Mouse (Mus musculus) thymus, adult 2 months (tissue): ENCODE measurements at regions not wholly inside any gene's neighbourhood (a gene's known extent, or its start where the extent isn't known, plus 50 kb on each side); places are given as distances from the start of the nearest gene placed in this dataset.
"Not testable (repeated sequence)": the region's sequence is repeated elsewhere in the genome, so short reads cannot be mapped to it uniquely, and the experiment has no call there.

Source experiments
- DNase-seq: peaks from one replicate; pipeline ENCODE4 v3.0.0; 2021
- H3K27ac ChIP-seq: fragments of 200-500 bp; 2 replicates; pipeline ENCODE4 v1.5.1; 2012; ENCODE audit warnings: low read length, control low read depth; ENCODE audit not compliant: control insufficient read depth, insufficient read depth
- H3K27me3 ChIP-seq: fragments of 200-500 bp; 2 replicates; pipeline ENCODE4 v1.6.1; 2012; ENCODE audit warnings: mild to moderate bottlenecking, low read length, moderate library complexity, mixed read lengths; ENCODE audit not compliant: control insufficient read depth, insufficient read depth
- H3K36me3 ChIP-seq: fragments of 200-500 bp; 2 replicates; pipeline ENCODE4 v1.6.1; 2012; ENCODE audit warnings: mild to moderate bottlenecking, low read length, moderate library complexity; ENCODE audit not compliant: control insufficient read depth, insufficient read depth
- H3K4me1 ChIP-seq: fragments of 200-500 bp; replicated peaks from 2 replicates; pipeline ENCODE4 v1.6.1; 2012; ENCODE audit warnings: low read length; ENCODE audit not compliant: control insufficient read depth, insufficient read depth
- H3K4me3 ChIP-seq: fragments of 200-500 bp; 2 replicates; pipeline ENCODE4 v1.5.1; 2012; ENCODE audit warnings: mild to moderate bottlenecking, low read length, control low read depth, moderate library complexity; ENCODE audit not compliant: control insufficient read depth, insufficient read depth
- CTCF ChIP-seq: fragments of 200-500 bp; IDR thresholded peaks from 2 replicates; pipeline ENCODE4 v1.5.1; 2012; ENCODE audit warnings: mild to moderate bottlenecking, control low read depth, low read length, moderate library complexity, borderline replicate concordance; ENCODE audit not compliant: control insufficient read depth, poor library complexity, insufficient read depth; ENCODE audit errors: extremely low read depth
- POLR2A ChIP-seq: fragments of 200-500 bp; IDR thresholded peaks from 2 replicates; pipeline ENCODE4 v1.6.1; 2012; ENCODE audit warnings: mild to moderate bottlenecking, low read length, control low read depth, moderate library complexity; ENCODE audit not compliant: control insufficient read depth, poor library complexity, insufficient read depth; ENCODE audit errors: extremely low read depth
- WGBS: fragments of 180-500 bp; shearing (Covaris S2); methylation state at CpG from one replicate; pipeline ENCODE4 v1.1.7; 2018; 5-methylcytosine and 5-hydroxymethylcytosine counted together

GRCm38 (mm10) chr2:10658317-10658716 lies 288.0 kb downstream of the Sfmbt2 start:
- Histone ChIP-seq H3K27ac (no peak overlapping the region), H3K4me1 (no peaks in the 10 kb centered on the region), H3K4me3 (no peak overlapping the region), H3K36me3 (no peaks in the 10 kb centered on the region), H3K27me3 (no peaks in the 10 kb centered on the region)
- WGBS = 95% methylated on average over 4 of the region's 4 CpGs
- no peak for TF ChIP-seq POLR2A
- TF ChIP-seq CTCF = no peak
- no peak for DNase-seq

- WGBS = 84% methylated on average over 1 of the region's 1 CpGs
- DNase-seq, H3K27me3 ChIP-seq: not testable (repeated sequence)
These were observed 297.6 kb downstream of the Sfmbt2 start for GRCm38 (mm10) chr2:10667915-10668314.

DNA sequence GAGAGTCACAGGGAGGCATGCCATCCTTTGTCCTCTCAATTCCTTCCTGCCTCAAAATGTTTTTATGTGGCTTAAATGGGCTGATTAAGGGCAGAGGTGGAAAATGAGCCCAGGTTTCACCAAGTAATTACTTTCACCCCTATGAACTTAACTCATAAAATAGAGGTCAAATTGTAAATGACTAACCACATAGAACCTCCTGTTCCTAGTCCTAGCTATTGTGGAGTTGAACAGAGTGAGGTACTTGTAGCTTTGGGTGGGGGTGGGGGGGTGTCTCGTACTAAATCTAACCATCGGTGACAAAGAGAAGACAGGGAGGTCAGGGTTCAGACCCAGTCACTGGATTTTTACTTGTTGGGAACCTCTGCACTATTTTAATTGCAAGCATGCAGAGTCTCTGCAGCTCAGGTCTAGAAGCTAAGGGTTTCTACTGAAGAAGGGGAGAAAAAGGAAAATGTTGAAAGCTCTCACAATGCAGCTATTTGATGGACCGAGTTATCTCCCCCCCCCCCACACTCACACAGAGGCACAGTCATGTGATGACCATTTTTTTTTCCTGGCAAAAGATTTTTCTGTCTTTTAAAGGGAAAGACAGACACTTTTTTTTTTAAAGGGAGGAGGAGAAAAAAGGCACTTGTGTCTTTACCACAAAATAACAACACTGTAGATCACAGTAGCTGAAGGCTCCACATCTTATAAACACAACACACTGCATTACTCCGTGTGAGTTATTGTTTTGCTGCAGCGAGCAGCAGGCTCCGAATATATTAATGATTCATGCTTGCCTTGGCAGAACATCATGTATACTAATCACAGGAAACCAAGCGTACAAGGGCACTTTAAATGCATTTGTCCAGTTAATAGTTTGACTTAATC lies 300.4 kb downstream of the Sfmbt2 start:
- Histone ChIP-seq H3K4me3 (no peak overlapping the region), H3K27me3 (no peaks in the 10 kb centered on the region), H3K27ac (no peak overlapping the region), H3K4me1 (no peaks in the 10 kb centered on the region), H3K36me3 (no peaks in the 10 kb centered on the region)
- 89% methylated on average over 7 of the region's 7 CpGs for WGBS
- TF ChIP-seq CTCF = no peak
- no peak for TF ChIP-seq POLR2A
- no peak for DNase-seq

More at GRCm38 (mm10) chr2:10667915-10668314, 297.6 kb downstream of the Sfmbt2 start:
- H3K4me1 ChIP-seq, H3K27ac ChIP-seq, H3K4me3 ChIP-seq, H3K36me3 ChIP-seq: not testable (repeated sequence)

- no peak for TF ChIP-seq CTCF
- TF ChIP-seq POLR2A = no peak
- no peak for DNase-seq
- Histone ChIP-seq H3K4me1 (no peaks in the 10 kb centered on the region), H3K4me3 (no peak overlapping the region), H3K36me3 (no peaks in the 10 kb centered on the region), H3K27me3 (no peaks in the 10 kb centered on the region), H3K27ac (no peak overlapping the region)
- 84% methylated on average over 2 of the region's 2 CpGs for WGBS
These were observed 301.0 kb downstream of the Sfmbt2 start for GRCm38 (mm10) chr2:10671299-10671632.

DNA sequence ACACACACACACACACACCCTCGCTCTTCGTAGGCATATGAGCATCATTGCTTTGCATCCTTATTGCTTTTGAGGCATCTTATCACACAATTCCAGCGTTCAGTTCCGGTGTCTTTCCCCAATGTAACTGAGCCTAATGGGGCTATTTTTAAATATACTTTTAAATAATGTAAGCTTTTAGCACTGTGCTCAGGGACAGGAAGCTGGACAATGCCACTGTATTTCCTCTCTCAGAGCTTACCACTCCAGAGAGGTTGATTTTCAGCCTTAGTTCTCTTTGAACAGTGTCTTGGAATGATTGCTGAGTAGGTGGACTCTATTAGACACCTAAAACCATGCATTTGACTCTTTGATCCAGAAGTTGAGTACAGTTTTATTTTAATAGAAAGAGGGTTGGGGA lies 301.9 kb downstream of the Sfmbt2 start:
- H3K27ac ChIP-seq = no peak overlapping the region
- no peaks in the 10 kb centered on the region for H3K4me1 ChIP-seq
- no peaks in the 10 kb centered on the region for H3K27me3 ChIP-seq
- TF ChIP-seq POLR2A (no peak), CTCF (no peak)
- H3K4me3 ChIP-seq = no peak overlapping the region
- H3K36me3 ChIP-seq = no peaks in the 10 kb centered on the region
- WGBS = 22% methylated on average over 4 of the region's 4 CpGs
- DNase-seq = no peak

DNA sequence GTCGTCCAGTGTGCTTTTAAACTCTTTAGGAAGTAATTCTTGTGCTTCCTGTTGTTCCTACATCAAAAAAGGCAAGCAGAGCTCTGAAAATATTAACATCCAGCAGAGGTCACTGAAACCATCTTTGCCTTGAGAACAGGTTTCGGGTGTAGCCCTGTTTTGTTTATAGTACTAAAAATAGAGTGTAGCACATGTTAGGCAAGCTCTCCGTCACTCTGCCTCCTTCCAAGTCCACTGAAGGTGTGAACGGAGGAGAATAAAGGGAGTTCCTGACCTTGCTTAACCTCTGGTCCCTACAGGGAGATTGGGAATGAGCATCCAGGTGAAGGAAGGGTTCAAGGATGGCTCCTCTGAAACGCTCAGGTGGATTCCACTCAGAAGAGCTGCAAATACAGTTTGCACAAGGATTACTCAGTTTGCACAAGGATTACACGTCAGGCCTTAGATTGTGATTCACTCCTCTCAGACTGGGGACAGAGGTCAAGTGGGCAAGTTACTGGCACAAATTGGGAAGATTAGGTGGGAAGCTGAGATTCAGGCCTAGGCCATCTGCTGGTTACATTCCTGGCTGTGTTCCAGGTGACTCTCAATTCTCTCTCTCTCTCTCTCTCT lies 304.5 kb downstream of the Sfmbt2 start:
- Histone ChIP-seq H3K27ac (no peak overlapping the region), H3K27me3 (no peaks in the 10 kb centered on the region), H3K4me1 (no peaks in the 10 kb centered on the region), H3K36me3 (no peaks in the 10 kb centered on the region), H3K4me3 (no peak overlapping the region)
- DNase-seq = no peak
- TF ChIP-seq POLR2A = no peak
- no peak for TF ChIP-seq CTCF
- WGBS = 61% methylated on average over 6 of the region's 6 CpGs
